Mouse (Mus musculus): ENCODE measurements around the gene Lmbrd1. TPM values are rescaled to one million over a fixed set of nuclear protein-coding genes. Genes with fewer than 3 reads are reported as not detected.

The Lmbrd1 gene
- total RNA-seq, 1 experiment, result 21.8 TPM

GRCm38 (mm10) chr1:24729784-24730183, 51.4 kb downstream of the Lmbrd1 start:
- Histone ChIP-seq H3K27ac (ENCODE audit: insufficient read depth, low read depth, low read length, poor library complexity, severe bottlenecking) (no peak overlapping the region), H3K9me3 (ENCODE audit: control insufficient read depth, insufficient read depth, low read depth, low read length) (no peaks in the 10 kb centered on the region), H3K4me1 (ENCODE audit: control insufficient read depth in 2 of 2, insufficient read depth in 2 of 2, low read length in 2 of 2, poor library complexity in 1 of 2) (no peaks in the 10 kb centered on the region), H3K36me3 (ENCODE audit: control insufficient read depth, insufficient read depth, low read length, poor library complexity, severe bottlenecking) (peaks cover 3% of the 10 kb centered on the region; the same call in 1 of the 2 replicates), H3K4me3 (ENCODE audit: insufficient read depth in 1 of 2, low read depth in 1 of 2, low read length in 2 of 2, poor library complexity in 1 of 2, severe bottlenecking in 1 of 2) (no peak overlapping the region), H3K9ac (ENCODE audit: insufficient read depth, low read depth, low read length, poor library complexity, severe bottlenecking) (no peak overlapping the region)
- DNase-seq (ENCODE audit: low read depth, low spot score), result no peak
- TF ChIP-seq ZNF384 (IDR thresholded peaks at IDR 0.05; ENCODE audit: low read depth, low read length) (no peak), MAFK (IDR thresholded peaks at IDR 0.05; ENCODE audit: insufficient read depth, low read depth, low read length) (no peak), CHD2 (IDR thresholded peaks at IDR 0.05; ENCODE audit: low read depth, low read length) (no peak), ZC3H11A (IDR thresholded peaks at IDR 0.05; ENCODE audit: borderline replicate concordance, low read depth, low read length) (no peak), HCFC1 (IDR thresholded peaks at IDR 0.05; ENCODE audit: borderline replicate concordance, insufficient read depth, low read length) (no peak)
- in situ Hi-C loops (cut with MboI; ENCODE audit: low sequenced_read_pairs in 2 of 2, unreplicated experiment in 2 of 2), result no loop called here

GRCm38 (mm10) chr1:24732286-24732685, 53.9 kb downstream of the Lmbrd1 start:
- Histone ChIP-seq H3K4me3 (ENCODE audit: insufficient read depth in 1 of 2, low read depth in 1 of 2, low read length in 2 of 2, poor library complexity in 1 of 2, severe bottlenecking in 1 of 2) (no peak overlapping the region), H3K36me3 (ENCODE audit: control insufficient read depth, insufficient read depth, low read length, poor library complexity, severe bottlenecking) (peaks cover 3% of the 10 kb centered on the region; the same call in 1 of the 2 replicates), H3K27ac (ENCODE audit: insufficient read depth, low read depth, low read length, poor library complexity, severe bottlenecking) (no peak overlapping the region), H3K9ac (ENCODE audit: insufficient read depth, low read depth, low read length, poor library complexity, severe bottlenecking) (no peak overlapping the region), H3K9me3 (ENCODE audit: control insufficient read depth, insufficient read depth, low read depth, low read length) (no peaks in the 10 kb centered on the region), H3K4me1 (ENCODE audit: control insufficient read depth in 2 of 2, insufficient read depth in 2 of 2, low read length in 2 of 2, poor library complexity in 1 of 2) (no peaks in the 10 kb centered on the region)
- no peak for TF ChIP-seq ZNF384 (IDR thresholded peaks at IDR 0.05; ENCODE audit: low read depth, low read length)
- TF ChIP-seq ZC3H11A (IDR thresholded peaks at IDR 0.05; ENCODE audit: borderline replicate concordance, low read depth, low read length), result no peak
- no peak for TF ChIP-seq CHD2 (IDR thresholded peaks at IDR 0.05; ENCODE audit: low read depth, low read length)
- no peak for TF ChIP-seq HCFC1 (IDR thresholded peaks at IDR 0.05; ENCODE audit: borderline replicate concordance, insufficient read depth, low read length)
- no peak for TF ChIP-seq MAFK (IDR thresholded peaks at IDR 0.05; ENCODE audit: insufficient read depth, low read depth, low read length)
- in situ Hi-C loops (cut with MboI; ENCODE audit: low sequenced_read_pairs in 2 of 2, unreplicated experiment in 2 of 2), result no loop called here
- no peak for DNase-seq (ENCODE audit: low read depth, low spot score)

GRCm38 (mm10) chr1:24734866-24735265, 56.4 kb downstream of the Lmbrd1 start:
- H3K36me3 ChIP-seq (ENCODE audit: control insufficient read depth, insufficient read depth, low read length, poor library complexity, severe bottlenecking), result no peaks in the 10 kb centered on the region
- no peaks in the 10 kb centered on the region for H3K4me1 ChIP-seq (ENCODE audit: control insufficient read depth in 2 of 2, insufficient read depth in 2 of 2, low read length in 2 of 2, poor library complexity in 1 of 2)
- TF ChIP-seq HCFC1 (IDR thresholded peaks at IDR 0.05; ENCODE audit: borderline replicate concordance, insufficient read depth, low read length) (no peak), ZNF384 (IDR thresholded peaks at IDR 0.05; ENCODE audit: low read depth, low read length) (no peak), MAFK (IDR thresholded peaks at IDR 0.05; ENCODE audit: insufficient read depth, low read depth, low read length) (no peak), ZC3H11A (IDR thresholded peaks at IDR 0.05; ENCODE audit: borderline replicate concordance, low read depth, low read length) (no peak), CHD2 (IDR thresholded peaks at IDR 0.05; ENCODE audit: low read depth, low read length) (no peak)
- H3K9me3 ChIP-seq (ENCODE audit: control insufficient read depth, insufficient read depth, low read depth, low read length), result no peaks in the 10 kb centered on the region
- no peak overlapping the region for H3K4me3 ChIP-seq (ENCODE audit: insufficient read depth in 1 of 2, low read depth in 1 of 2, low read length in 2 of 2, poor library complexity in 1 of 2, severe bottlenecking in 1 of 2)
- no peak overlapping the region for H3K9ac ChIP-seq (ENCODE audit: insufficient read depth, low read depth, low read length, poor library complexity, severe bottlenecking)
- in situ Hi-C loops (cut with MboI; ENCODE audit: low sequenced_read_pairs in 2 of 2, unreplicated experiment in 2 of 2), result no loop called here
- no peak overlapping the region for H3K27ac ChIP-seq (ENCODE audit: insufficient read depth, low read depth, low read length, poor library complexity, severe bottlenecking)
- no peak for DNase-seq (ENCODE audit: low read depth, low spot score)

GRCm38 (mm10) chr1:24740903-24741302, 62.5 kb downstream of the Lmbrd1 start:
- Histone ChIP-seq H3K4me1 (ENCODE audit: control insufficient read depth in 2 of 2, insufficient read depth in 2 of 2, low read length in 2 of 2, poor library complexity in 1 of 2) (peaks cover 0 to 2% of the 10 kb centered on the region in 2 experiments; a peak in 1 of 4 replicates), H3K9ac (ENCODE audit: insufficient read depth, low read depth, low read length, poor library complexity, severe bottlenecking) (no peak overlapping the region), H3K27ac (ENCODE audit: insufficient read depth, low read depth, low read length, poor library complexity, severe bottlenecking) (no peak overlapping the region), H3K36me3 (ENCODE audit: control insufficient read depth, insufficient read depth, low read length, poor library complexity, severe bottlenecking) (no peaks in the 10 kb centered on the region), H3K4me3 (ENCODE audit: insufficient read depth in 1 of 2, low read depth in 1 of 2, low read length in 2 of 2, poor library complexity in 1 of 2, severe bottlenecking in 1 of 2) (no peak overlapping the region), H3K9me3 (ENCODE audit: control insufficient read depth, insufficient read depth, low read depth, low read length) (no peaks in the 10 kb centered on the region)
- TF ChIP-seq CHD2 (IDR thresholded peaks at IDR 0.05; ENCODE audit: low read depth, low read length), result no peak
- TF ChIP-seq HCFC1 (IDR thresholded peaks at IDR 0.05; ENCODE audit: borderline replicate concordance, insufficient read depth, low read length), result no peak
- no peak for TF ChIP-seq ZC3H11A (IDR thresholded peaks at IDR 0.05; ENCODE audit: borderline replicate concordance, low read depth, low read length)
- no peak for TF ChIP-seq ZNF384 (IDR thresholded peaks at IDR 0.05; ENCODE audit: low read depth, low read length)
- no peak for TF ChIP-seq MAFK (IDR thresholded peaks at IDR 0.05; ENCODE audit: insufficient read depth, low read depth, low read length)
- no peak for DNase-seq (ENCODE audit: low read depth, low spot score)
- in situ Hi-C loops (cut with MboI; ENCODE audit: low sequenced_read_pairs in 2 of 2, unreplicated experiment in 2 of 2), result no loop called here

- no peak for DNase-seq (ENCODE audit: low read depth, low spot score)
- in situ Hi-C loops (cut with MboI; ENCODE audit: low sequenced_read_pairs in 2 of 2, unreplicated experiment in 2 of 2), result no loop called here
- H3K4me3 ChIP-seq (ENCODE audit: insufficient read depth in 1 of 2, low read depth in 1 of 2, low read length in 2 of 2, poor library complexity in 1 of 2, severe bottlenecking in 1 of 2), result no peak overlapping the region
- TF ChIP-seq ZC3H11A (IDR thresholded peaks at IDR 0.05; ENCODE audit: borderline replicate concordance, low read depth, low read length), result no peak
- TF ChIP-seq CHD2 (IDR thresholded peaks at IDR 0.05; ENCODE audit: low read depth, low read length), result no peak
- no peak for TF ChIP-seq HCFC1 (IDR thresholded peaks at IDR 0.05; ENCODE audit: borderline replicate concordance, insufficient read depth, low read length)
- no peak for TF ChIP-seq MAFK (IDR thresholded peaks at IDR 0.05; ENCODE audit: insufficient read depth, low read depth, low read length)
- TF ChIP-seq ZNF384 (IDR thresholded peaks at IDR 0.05; ENCODE audit: low read depth, low read length), result no peak
- no peaks in the 10 kb centered on the region for H3K9me3 ChIP-seq (ENCODE audit: control insufficient read depth, insufficient read depth, low read depth, low read length)
- H3K27ac ChIP-seq (ENCODE audit: insufficient read depth, low read depth, low read length, poor library complexity, severe bottlenecking), result no peak overlapping the region
- no peaks in the 10 kb centered on the region for H3K36me3 ChIP-seq (ENCODE audit: control insufficient read depth, insufficient read depth, low read length, poor library complexity, severe bottlenecking)
- peaks cover 0 to 2% of the 10 kb centered on the region in 2 experiments; a peak in 1 of 4 replicates for H3K4me1 ChIP-seq (ENCODE audit: control insufficient read depth in 2 of 2, insufficient read depth in 2 of 2, low read length in 2 of 2, poor library complexity in 1 of 2)
- H3K9ac ChIP-seq (ENCODE audit: insufficient read depth, low read depth, low read length, poor library complexity, severe bottlenecking), result no peak overlapping the region
These were observed 63.1 kb downstream of the Lmbrd1 start for GRCm38 (mm10) chr1:24741552-24741951.

Measured in ES-E14 (cell line).